Mouse (Mus musculus) ES-E14 (cell line): ENCODE measurements around the gene Gm10134.
A peak's percentile ranks its signal among the peaks of the same experiment; 100 is the strongest.

Experiments
- HCFC1 ChIP-seq: IDR thresholded peaks from 2 replicates; pipeline ENCODE4 v1.6.1; 2012; ENCODE audit warnings: low read length, inconsistent platforms, borderline replicate concordance; ENCODE audit not compliant: insufficient read depth
- ZC3H11A ChIP-seq: IDR thresholded peaks from 2 replicates; pipeline ENCODE4 v1.6.1; 2012; ENCODE audit warnings: low read depth, mild to moderate bottlenecking, inconsistent platforms, low read length, borderline replicate concordance
- ZNF384 ChIP-seq: IDR thresholded peaks from 2 replicates; pipeline ENCODE4 v1.6.1; 2012; ENCODE audit warnings: low read depth, low read length, inconsistent platforms

GRCm38 (mm10) chr2:28513431-28514370 lies 7.8 kb downstream of the Gm10134 start:
- TF ChIP-seq ZC3H11A (no peak), HCFC1 (0 out of 2 replicates have a peak, but pooled peaks have one; percentile 7), ZNF384 (no peak)
